Mouse (Mus musculus): ENCODE measurements around the gene Col13a1. TPM values are rescaled to one million over a fixed set of nuclear protein-coding genes. Genes with fewer than 3 reads are reported as not detected.

Gene Col13a1
- 0.03 TPM in 1 of 2 replicates, not detected in the other for polyA plus RNA-seq (2012)

DNA sequence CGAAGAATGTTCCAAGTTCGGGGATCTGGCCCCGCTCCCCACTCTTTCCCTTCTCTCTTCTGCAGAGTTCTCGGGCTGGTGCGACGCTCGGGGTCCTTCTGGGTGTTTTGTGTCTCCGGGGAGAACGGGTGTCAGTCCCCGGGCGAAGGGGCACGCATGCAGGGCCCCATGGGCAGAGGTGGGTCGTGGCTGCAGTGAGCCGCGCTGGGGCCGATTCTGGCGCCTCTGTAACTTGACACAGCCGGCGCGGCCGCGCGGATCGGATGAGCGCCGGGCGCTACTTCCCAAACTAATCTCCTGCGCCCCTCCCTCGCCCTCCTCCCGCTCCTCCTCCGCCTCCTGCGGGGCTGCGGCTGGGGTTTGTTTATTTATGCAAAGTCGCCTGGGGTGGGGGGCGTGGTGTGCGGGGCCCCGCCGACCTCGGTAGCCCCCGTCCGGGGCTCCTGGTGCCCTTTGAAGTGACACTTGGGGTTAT, at the start of gene Col13a1:
TSS of gene Col13a1 (minus strand) at position 243 of the 475 bp plus-strand sequence.
- Histone ChIP-seq H3K36me3 (ENCODE audit: control insufficient read depth) (no peaks in the 10 kb centered on the region), H3K4me3 (replicated peaks) (no peak within 1 kb of the TSS), H3K4me1 (ENCODE audit: control insufficient read depth) (no peaks in the 10 kb centered on the region), H3K9me3 (ENCODE audit: control insufficient read depth, low read length) (no peaks in the 10 kb centered on the region), H3K27me3 (ENCODE audit: control insufficient read depth) (peaks cover 50% of the 10 kb centered on the region)
- TF ChIP-seq GATA1 (IDR thresholded peaks at IDR 0.05; ENCODE audit: low read length) (no peak), TAL1 (IDR thresholded peaks at IDR 0.05; ENCODE audit: low read length) (no peak)

DNA sequence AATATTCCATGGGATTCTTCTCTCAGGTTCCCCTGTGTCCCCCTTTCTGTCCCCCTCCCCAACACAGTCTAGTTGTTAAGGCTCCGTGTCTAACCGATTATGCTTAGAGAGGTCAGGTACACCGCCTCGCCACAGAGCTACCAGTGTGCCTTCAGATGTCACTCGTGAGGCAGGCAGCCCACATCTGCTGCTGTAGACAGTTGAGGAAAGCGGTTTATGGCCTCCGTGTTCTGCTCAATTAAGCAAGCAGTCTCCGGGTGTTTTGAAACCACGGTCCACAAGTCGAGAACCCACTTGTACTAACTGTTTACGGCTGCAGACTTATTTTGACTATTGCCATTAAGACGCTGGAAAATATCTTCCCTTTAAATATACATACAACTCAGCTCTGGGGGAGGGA, 48.8 kb upstream of the Col13a1 start:
- Histone ChIP-seq H3K36me3 (ENCODE audit: control insufficient read depth) (no peaks in the 10 kb centered on the region), H3K4me1 (ENCODE audit: control insufficient read depth) (no peaks in the 10 kb centered on the region), H3K9me3 (ENCODE audit: control insufficient read depth, low read length) (peaks cover 11% of the 10 kb centered on the region), H3K4me3 (replicated peaks) (no peak overlapping the region), H3K27me3 (ENCODE audit: control insufficient read depth) (no peaks in the 10 kb centered on the region)
- TF ChIP-seq GATA1 (IDR thresholded peaks at IDR 0.05; ENCODE audit: low read length) (no peak), TAL1 (IDR thresholded peaks at IDR 0.05; ENCODE audit: low read length) (no peak)

DNA sequence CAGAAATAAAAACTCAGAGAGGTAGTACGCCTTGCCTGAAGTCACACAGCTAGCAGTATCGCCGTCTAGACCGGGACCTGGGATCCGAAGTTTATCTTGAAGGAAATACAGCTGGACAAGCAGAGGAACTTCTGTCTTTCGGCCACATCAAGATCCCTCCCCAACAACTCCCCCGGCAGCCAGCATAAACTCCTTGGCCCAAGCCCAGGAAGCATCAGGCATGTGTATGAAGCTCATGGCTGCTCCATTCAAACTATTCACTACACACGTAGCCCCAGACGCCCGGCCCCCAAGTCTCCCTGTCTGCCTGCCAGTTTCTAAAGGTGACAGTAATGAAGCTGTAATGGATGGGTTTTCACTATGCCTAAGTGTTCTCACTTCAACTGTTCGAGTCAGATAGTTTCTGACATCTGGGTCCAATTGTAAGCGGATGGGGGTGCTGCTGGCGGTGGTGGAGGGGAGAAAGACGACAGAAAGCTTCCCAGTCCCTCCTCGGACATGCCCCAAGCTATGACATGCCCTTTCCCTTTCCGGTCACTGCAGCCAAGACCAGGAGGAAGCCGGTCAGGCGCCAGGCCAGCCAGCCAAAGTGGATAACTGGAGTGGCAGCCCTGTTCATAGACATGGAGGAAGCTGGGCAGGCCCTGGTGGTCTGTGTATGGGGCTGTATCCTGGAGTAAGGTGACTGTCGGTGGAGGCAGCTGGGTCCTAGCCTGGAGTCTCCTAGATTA, 45.1 kb upstream of the Col13a1 start:
- no peak overlapping the region for H3K4me3 ChIP-seq (replicated peaks)
- no peaks in the 10 kb centered on the region for H3K36me3 ChIP-seq (ENCODE audit: control insufficient read depth)
- no peaks in the 10 kb centered on the region for H3K4me1 ChIP-seq (ENCODE audit: control insufficient read depth)
- no peaks in the 10 kb centered on the region for H3K27me3 ChIP-seq (ENCODE audit: control insufficient read depth)
- no peak for TF ChIP-seq GATA1 (IDR thresholded peaks at IDR 0.05; ENCODE audit: low read length)
- TF ChIP-seq TAL1 (IDR thresholded peaks at IDR 0.05; ENCODE audit: low read length) = no peak
- no peaks in the 10 kb centered on the region for H3K9me3 ChIP-seq (ENCODE audit: control insufficient read depth, low read length)

DNA sequence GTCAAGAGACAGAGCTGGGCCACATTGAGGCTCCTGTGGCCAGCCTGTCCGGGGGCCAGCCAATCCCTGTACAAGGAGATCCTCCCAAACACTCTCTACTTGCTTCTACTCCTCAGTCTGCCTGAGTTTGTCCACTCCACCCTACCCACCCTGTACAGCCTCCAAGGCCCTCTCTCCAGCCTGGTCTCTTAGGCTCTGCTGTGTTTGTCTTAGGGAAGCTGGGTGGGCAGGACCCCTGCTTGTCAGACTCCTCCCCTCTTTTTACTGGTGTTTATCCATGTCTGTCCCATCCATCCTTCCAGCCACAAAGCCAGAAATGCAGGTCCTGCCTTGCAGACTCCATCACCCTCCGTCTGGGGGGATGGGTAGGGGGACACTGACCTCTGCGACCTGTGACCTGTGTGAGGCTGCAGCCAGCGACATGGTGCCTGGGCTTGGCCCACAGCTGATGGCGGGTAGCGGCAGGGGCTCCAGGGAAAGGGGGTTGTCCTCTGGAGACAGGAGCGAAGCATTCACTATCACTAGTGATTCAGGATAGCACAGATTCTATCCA, 41.2 kb upstream of the Col13a1 start:
- Histone ChIP-seq H3K9me3 (ENCODE audit: control insufficient read depth, low read length) (no peaks in the 10 kb centered on the region), H3K4me3 (replicated peaks) (no peak overlapping the region), H3K36me3 (ENCODE audit: control insufficient read depth) (no peaks in the 10 kb centered on the region), H3K27me3 (ENCODE audit: control insufficient read depth) (no peaks in the 10 kb centered on the region), H3K4me1 (ENCODE audit: control insufficient read depth) (no peaks in the 10 kb centered on the region)
- TF ChIP-seq TAL1 (IDR thresholded peaks at IDR 0.05; ENCODE audit: low read length) (no peak), GATA1 (IDR thresholded peaks at IDR 0.05; ENCODE audit: low read length) (no peak)

DNA sequence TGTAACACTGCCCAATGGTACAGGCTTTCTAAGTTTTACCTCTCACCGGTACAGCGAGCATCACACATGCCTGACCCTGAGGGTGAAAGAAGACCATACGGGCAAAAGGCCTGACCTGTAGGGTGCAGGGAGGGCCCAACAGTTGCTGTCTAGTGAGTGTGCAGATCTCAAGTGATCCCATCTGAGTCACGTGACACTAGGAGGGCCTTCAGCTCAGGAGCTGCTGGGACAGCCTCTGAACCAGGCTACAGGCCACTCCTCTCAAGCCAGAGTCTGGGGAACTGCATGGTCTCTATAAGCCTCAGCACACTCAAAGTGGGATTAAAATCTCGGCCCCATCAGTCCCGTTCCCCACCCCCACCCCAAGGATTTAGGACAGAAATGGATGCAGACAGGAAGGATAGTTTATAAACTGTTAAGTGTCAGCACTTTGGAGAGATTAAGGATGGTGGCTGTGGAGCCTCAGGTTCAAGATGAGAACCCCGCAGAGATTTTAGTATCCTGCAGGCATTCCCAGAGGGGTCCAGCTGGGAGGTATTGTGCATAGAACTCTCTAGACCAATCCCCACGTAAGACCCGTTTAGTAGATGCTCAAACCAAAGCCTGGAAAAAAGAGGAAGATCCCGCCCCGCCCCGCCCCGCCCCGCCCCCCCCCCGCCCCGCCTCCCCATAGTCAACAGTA, 40.6 kb upstream of the Col13a1 start:
- Histone ChIP-seq H3K27me3 (ENCODE audit: control insufficient read depth) (no peaks in the 10 kb centered on the region), H3K36me3 (ENCODE audit: control insufficient read depth) (no peaks in the 10 kb centered on the region), H3K4me3 (replicated peaks) (no peak overlapping the region), H3K9me3 (ENCODE audit: control insufficient read depth, low read length) (no peaks in the 10 kb centered on the region), H3K4me1 (ENCODE audit: control insufficient read depth) (no peaks in the 10 kb centered on the region)
- TF ChIP-seq TAL1 (IDR thresholded peaks at IDR 0.05; ENCODE audit: low read length) (no peak), GATA1 (IDR thresholded peaks at IDR 0.05; ENCODE audit: low read length) (no peak)

DNA sequence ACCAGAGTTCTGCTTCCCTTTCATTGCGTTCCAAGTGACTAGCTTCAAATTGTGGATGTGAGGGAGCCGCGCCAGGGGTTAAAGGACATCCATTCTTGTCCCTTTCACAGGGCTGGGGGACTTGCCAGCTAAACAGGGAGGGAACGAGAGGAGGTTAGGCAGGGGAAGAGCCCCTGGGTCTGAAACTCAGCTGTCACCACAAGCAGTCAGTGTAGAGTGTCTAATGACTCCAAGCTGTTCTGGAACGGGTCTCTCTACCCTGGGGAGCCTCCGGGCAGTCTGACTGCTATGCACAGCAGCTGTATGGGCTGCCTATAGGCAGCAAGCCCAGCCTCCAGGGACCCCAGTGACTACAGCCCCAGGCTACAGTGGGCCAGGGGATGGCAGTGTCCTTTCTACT, 38.0 kb upstream of the Col13a1 start:
- no peak for TF ChIP-seq GATA1 (IDR thresholded peaks at IDR 0.05; ENCODE audit: low read length)
- TF ChIP-seq TAL1 (IDR thresholded peaks at IDR 0.05; ENCODE audit: low read length) = no peak
- Histone ChIP-seq H3K9me3 (ENCODE audit: control insufficient read depth, low read length) (no peaks in the 10 kb centered on the region), H3K27me3 (ENCODE audit: control insufficient read depth) (no peaks in the 10 kb centered on the region), H3K36me3 (ENCODE audit: control insufficient read depth) (no peaks in the 10 kb centered on the region), H3K4me3 (replicated peaks) (no peak overlapping the region), H3K4me1 (ENCODE audit: control insufficient read depth) (no peaks in the 10 kb centered on the region)

DNA sequence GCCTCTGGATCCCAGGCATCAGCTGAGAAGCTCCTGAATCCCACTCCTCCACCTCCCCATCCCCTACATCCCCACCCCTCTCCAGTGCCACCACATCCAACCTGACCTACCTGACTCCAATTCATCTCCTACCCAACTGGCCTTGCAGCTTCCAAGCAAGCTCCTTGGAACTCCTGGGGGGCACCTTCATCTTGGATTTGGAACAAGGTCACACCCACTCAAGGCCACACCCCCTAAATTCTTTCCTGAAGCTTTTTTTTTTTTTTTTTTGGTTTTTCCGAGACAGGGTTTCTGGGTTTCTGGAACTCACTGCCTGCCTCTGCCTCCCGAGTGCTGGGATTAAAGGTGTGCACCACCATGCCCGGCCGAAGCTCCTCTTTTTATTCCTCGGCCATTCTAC, 34.3 kb upstream of the Col13a1 start:
- Histone ChIP-seq H3K36me3 (ENCODE audit: control insufficient read depth) (no peaks in the 10 kb centered on the region), H3K4me3 (replicated peaks) (no peak overlapping the region), H3K27me3 (ENCODE audit: control insufficient read depth) (no peaks in the 10 kb centered on the region), H3K4me1 (ENCODE audit: control insufficient read depth) (no peaks in the 10 kb centered on the region), H3K9me3 (ENCODE audit: control insufficient read depth, low read length) (no peaks in the 10 kb centered on the region)
- TF ChIP-seq GATA1 (IDR thresholded peaks at IDR 0.05; ENCODE audit: low read length) (no peak), TAL1 (IDR thresholded peaks at IDR 0.05; ENCODE audit: low read length) (no peak)

DNA sequence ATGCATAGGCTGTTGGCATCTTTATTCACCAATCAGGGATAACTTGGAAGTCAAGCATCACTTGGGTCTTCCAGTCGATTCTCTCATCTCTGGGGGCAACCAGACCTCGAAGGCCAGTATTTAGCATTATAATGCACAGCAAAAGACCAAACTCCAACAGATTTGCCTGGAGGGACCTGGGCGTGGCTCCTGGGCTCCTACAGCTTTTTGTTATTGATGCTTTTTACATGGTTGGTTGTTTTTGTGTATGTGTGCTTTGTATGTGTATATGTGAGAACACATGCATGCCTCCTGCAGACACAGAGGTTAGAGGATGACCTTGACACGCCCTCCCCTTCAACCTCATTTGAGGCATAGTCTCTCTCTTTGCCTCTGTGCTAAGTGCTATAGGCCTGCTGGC, 33.5 kb upstream of the Col13a1 start:
- Histone ChIP-seq H3K27me3 (ENCODE audit: control insufficient read depth) (no peaks in the 10 kb centered on the region), H3K4me1 (ENCODE audit: control insufficient read depth) (no peaks in the 10 kb centered on the region), H3K4me3 (replicated peaks) (no peak overlapping the region), H3K36me3 (ENCODE audit: control insufficient read depth) (no peaks in the 10 kb centered on the region), H3K9me3 (ENCODE audit: control insufficient read depth, low read length) (no peaks in the 10 kb centered on the region)
- TF ChIP-seq GATA1 (IDR thresholded peaks at IDR 0.05; ENCODE audit: low read length) (no peak), TAL1 (IDR thresholded peaks at IDR 0.05; ENCODE audit: low read length) (no peak)

DNA sequence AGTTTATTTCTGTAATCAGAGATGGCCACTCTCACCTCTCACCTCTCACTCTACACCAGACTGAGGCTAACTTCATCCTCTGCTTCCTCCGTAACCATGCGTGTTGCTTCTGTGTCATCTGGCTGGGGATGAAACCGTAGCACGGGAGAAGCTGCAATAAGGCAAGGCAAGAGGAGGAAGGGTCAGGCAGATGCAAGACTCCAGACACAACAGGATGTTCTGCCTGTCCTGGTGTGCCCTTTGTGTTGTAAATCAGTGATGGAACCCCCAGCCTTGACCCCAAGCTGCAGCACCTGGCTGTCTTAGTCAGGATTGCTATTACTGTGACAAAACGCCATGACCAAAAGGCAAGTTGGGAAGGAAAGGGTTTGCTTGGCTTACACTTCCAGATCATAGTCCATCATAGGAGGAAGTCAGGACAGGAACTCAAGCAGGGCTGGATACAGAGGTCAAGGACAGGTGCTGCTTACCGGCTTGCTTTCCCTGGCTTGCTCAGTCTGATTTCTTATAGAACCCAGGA, 31.1 kb upstream of the Col13a1 start:
- no peaks in the 10 kb centered on the region for H3K9me3 ChIP-seq (ENCODE audit: control insufficient read depth, low read length)
- H3K4me3 ChIP-seq (replicated peaks) = no peak overlapping the region
- H3K27me3 ChIP-seq (ENCODE audit: control insufficient read depth) = no peaks in the 10 kb centered on the region
- H3K36me3 ChIP-seq (ENCODE audit: control insufficient read depth) = no peaks in the 10 kb centered on the region
- TF ChIP-seq TAL1 (IDR thresholded peaks at IDR 0.05; ENCODE audit: low read length) = no peak
- TF ChIP-seq GATA1 (IDR thresholded peaks at IDR 0.05; ENCODE audit: low read length) = no peak
- H3K4me1 ChIP-seq (ENCODE audit: control insufficient read depth) = no peaks in the 10 kb centered on the region
